Mouse (Mus musculus): Measurements from ENCODE around the gene Jph2. TPM values are rescaled to one million over a fixed set of nuclear protein-coding genes. Genes with fewer than 3 reads are reported as not detected.

The Jph2 gene
- polyA plus RNA-seq (2016; fragmentation: Nextera tagmentation; extraction: Ambion mirVana) = 0.76 and 1.2 TPM in 2 replicates

- 12% methylated on average over 10 of the region's 10 CpGs for WGBS
- H3K27me3 ChIP-seq = 0 out of 2 replicates have a peak, but pooled peaks cover 3% of the 10 kb centered on the region
- H3K9ac ChIP-seq = no peak within 1 kb of the TSS
- no peak for ATAC-seq (ENCODE audit: low FRiP score)
- H3K36me3 ChIP-seq = no peaks in the 10 kb centered on the region
- no peak within 1 kb of the TSS for H3K4me3 ChIP-seq
- no peak within 1 kb of the TSS for H3K27ac ChIP-seq
- H3K9me3 ChIP-seq (replicated peaks) = no peaks in the 10 kb centered on the region
- peaks cover 8% of the 10 kb centered on the region for H3K4me1 ChIP-seq
- peak within 1 kb of the TSS; percentile 35 for H3K4me2 ChIP-seq (replicated peaks)
These were observed at the start of gene Jph2 for GRCm38 (mm10) chr2:163397905-163398304. Gene Jph2 (minus strand): TSS chr2:163397993.

DNA sequence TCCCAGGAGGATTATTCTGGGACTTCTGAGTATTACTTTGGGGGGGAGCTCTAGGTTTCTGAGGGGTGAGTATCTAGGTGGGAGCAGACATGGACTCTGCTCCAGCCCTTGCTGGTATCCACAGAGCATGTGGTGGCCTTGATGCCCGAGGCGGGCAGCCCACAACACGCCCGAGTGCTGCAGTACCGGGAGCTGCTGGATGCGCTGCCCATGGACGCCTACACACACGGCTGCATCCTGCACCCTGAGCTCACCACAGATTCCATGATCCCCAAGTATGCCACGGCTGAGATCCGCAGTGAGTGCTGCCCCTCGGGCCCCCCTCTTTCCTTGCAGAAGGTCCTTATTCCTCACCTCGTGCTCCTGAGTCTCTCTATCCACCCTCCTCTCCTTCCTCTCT, 49.6 kb upstream of the Jph2 start:
- Histone ChIP-seq H3K4me2 (replicated peaks) (no peak overlapping the region), H3K27me3 (no peaks in the 10 kb centered on the region), H3K4me3 (no peak overlapping the region), H3K27ac (no peak overlapping the region), H3K9ac (no peak overlapping the region), H3K4me1 (no peaks in the 10 kb centered on the region), H3K36me3 (peaks cover 42% of the 10 kb centered on the region), H3K9me3 (replicated peaks) (no peaks in the 10 kb centered on the region)
- ATAC-seq (ENCODE audit: low FRiP score) = no peak
- WGBS = 87% methylated on average over 12 of the region's 12 CpGs

- no peak for ATAC-seq (ENCODE audit: low FRiP score)
- no peak overlapping the region for H3K4me3 ChIP-seq
- H3K9ac ChIP-seq = no peak overlapping the region
- no peaks in the 10 kb centered on the region for H3K9me3 ChIP-seq (replicated peaks)
- H3K27ac ChIP-seq = no peak overlapping the region
- 71% methylated on average over 7 of the region's 7 CpGs for WGBS
- H3K4me2 ChIP-seq (replicated peaks) = no peak overlapping the region
- H3K4me1 ChIP-seq = peaks cover 22% of the 10 kb centered on the region
- peaks cover 15% of the 10 kb centered on the region for H3K36me3 ChIP-seq
- H3K27me3 ChIP-seq = no peaks in the 10 kb centered on the region; the same call in 1 of the 2 replicates
These were observed 46.2 kb upstream of the Jph2 start for GRCm38 (mm10) chr2:163444017-163444416.

DNA sequence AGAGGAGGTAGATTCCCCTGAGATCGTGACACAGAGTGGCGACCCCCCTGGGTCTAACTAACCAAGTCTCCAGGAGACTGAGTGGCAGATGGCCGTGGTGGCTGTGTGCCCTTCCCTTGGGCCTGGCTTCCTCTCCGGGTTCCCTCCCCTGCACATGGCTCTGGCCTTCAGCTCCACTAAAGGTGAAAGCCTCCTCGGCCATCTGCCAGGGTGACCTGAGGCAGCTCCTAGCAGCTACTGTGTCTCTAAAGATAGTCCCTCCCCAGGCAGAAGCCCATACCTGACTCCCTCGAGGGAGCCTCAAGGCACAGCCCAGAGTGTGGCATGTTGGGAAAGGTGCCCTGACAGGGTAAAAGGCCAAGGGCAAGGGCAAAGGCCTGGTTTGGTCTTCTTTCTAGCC, 45.8 kb upstream of the Jph2 start:
- H3K4me3 ChIP-seq = no peak overlapping the region
- no peak overlapping the region for H3K4me2 ChIP-seq (replicated peaks)
- H3K27me3 ChIP-seq = peaks cover 3% of the 10 kb centered on the region
- 68% methylated on average over 6 of the region's 6 CpGs for WGBS
- no peak for ATAC-seq (ENCODE audit: low FRiP score)
- no peak overlapping the region for H3K27ac ChIP-seq
- no peaks in the 10 kb centered on the region for H3K9me3 ChIP-seq (replicated peaks)
- H3K36me3 ChIP-seq = peaks cover 15% of the 10 kb centered on the region
- no peak overlapping the region for H3K9ac ChIP-seq
- H3K4me1 ChIP-seq = peaks cover 22% of the 10 kb centered on the region

DNA sequence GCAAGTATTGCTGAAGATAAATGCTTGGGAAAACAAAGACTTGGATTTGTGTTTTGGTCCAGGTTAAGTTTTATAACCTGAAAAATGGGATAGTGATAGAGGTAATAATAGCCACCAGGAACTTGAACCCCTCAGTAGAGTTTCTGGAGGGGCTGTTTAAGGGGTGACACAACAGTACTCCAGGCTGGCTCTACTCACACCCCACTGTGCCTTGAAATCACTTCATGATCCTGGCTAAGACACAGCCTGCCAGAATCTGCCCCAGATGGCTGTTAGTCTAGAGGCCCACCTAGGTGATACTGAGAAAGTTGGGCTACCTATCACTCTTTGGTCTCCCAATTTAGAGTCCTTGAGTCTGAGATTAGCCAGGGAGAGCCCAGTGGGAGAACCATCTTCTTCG, 41.7 kb upstream of the Jph2 start:
- H3K27ac ChIP-seq = no peak overlapping the region
- ATAC-seq (ENCODE audit: low FRiP score) = no peak
- peak overlapping the region; percentile 64 for H3K4me2 ChIP-seq (replicated peaks)
- H3K9ac ChIP-seq = peak overlapping the region; percentile 87
- H3K27me3 ChIP-seq = peaks cover 10% of the 10 kb centered on the region
- peak overlapping the region; percentile 74 for H3K4me3 ChIP-seq
- WGBS = 83% methylated on average over 1 of the region's 1 CpGs
- no peaks in the 10 kb centered on the region for H3K36me3 ChIP-seq
- no peaks in the 10 kb centered on the region for H3K9me3 ChIP-seq (replicated peaks)
- peaks cover 30% of the 10 kb centered on the region for H3K4me1 ChIP-seq

DNA sequence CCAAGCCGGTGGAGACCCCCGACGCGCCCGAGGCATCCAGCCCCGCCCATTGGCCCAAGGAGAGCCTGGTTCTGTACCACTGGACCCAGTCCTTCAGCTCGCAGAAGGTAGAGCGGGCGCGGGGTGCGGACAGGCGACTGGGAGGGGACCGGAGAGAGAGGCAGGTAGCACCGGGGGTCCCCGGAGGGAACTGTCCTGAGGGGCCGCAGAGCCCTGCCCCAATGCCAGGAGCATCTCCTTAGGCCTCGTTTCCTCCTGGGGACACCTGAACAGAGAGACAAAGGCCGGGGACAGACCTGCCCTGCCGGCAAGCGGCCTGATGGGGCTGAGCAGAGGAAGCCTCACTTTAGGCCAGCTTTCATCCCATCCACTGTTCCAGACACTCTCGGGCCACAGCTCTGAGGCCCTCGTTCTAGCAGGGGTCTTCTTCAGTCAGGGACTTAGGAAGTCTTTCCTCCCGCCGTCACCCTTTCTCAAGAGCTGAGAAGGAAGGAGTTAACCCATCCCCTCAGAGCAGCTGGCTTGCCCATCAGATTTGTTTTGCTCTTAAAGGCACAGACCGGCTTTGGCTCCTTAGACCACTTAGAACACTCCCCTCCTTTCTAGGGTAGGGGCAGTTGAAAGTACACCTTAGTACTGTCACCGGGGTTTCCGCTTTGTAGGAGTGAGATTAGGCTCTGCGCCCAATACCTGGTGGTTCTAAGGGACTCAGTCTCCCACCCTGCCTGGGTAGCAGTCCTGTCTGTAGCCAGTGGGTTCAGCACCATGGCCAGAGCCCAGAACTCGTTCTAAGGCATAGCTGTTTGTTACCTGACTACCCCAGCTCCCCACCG, 41.0 kb upstream of the Jph2 start:
- H3K9me3 ChIP-seq (replicated peaks) = no peaks in the 10 kb centered on the region
- peak overlapping the region; percentile 64 for H3K4me2 ChIP-seq (replicated peaks)
- peaks cover 30% of the 10 kb centered on the region for H3K4me1 ChIP-seq
- peaks cover 10% of the 10 kb centered on the region for H3K27me3 ChIP-seq
- H3K27ac ChIP-seq = peak overlapping the region; percentile 90
- no peaks in the 10 kb centered on the region for H3K36me3 ChIP-seq
- WGBS = 2% methylated on average over 30 of the region's 30 CpGs
- peak overlapping the region; percentile 87 for H3K9ac ChIP-seq
- H3K4me3 ChIP-seq = peak overlapping the region; percentile 74
- peak; percentile 77 for ATAC-seq (ENCODE audit: low FRiP score)

DNA sequence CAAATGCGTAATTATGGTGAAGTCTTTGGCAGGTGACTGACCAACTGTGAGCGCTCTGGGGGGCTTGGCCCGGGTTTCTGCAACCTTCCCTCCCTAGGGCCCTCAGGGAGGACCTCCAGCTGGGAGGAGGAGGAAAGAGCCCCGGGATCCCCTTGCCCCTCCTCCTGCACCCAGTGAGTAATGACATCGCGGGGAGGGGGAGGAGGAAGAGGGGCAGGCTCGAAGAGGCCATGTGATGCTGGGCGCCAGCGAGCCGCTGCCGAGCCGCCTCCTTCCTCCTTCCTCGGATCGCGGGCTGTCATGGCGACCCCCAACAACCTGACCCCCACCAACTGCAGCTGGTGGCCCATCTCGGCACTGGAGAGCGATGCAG, 40.4 kb upstream of the Jph2 start, which contains the start of gene Gdap1l1:
Gdap1l1 (plus strand) TSS at position 231 of the 373 bp plus-strand sequence.
- Histone ChIP-seq H3K27ac (peak within 1 kb of the TSS; percentile 90), H3K36me3 (no peaks in the 10 kb centered on the region), H3K4me1 (peaks cover 30% of the 10 kb centered on the region), H3K9ac (peak within 1 kb of the TSS; percentile 87), H3K4me3 (peak within 1 kb of the TSS; percentile 74), H3K9me3 (replicated peaks) (no peaks in the 10 kb centered on the region), H3K27me3 (peaks cover 10% of the 10 kb centered on the region), H3K4me2 (replicated peaks) (peak within 1 kb of the TSS; percentile 64)
- ATAC-seq (ENCODE audit: low FRiP score) = peak; percentile 76
- under 1% methylated on average over 13 of the region's 18 CpGs for WGBS

- Histone ChIP-seq H3K4me1 (peaks cover 30% of the 10 kb centered on the region), H3K9me3 (replicated peaks) (no peaks in the 10 kb centered on the region), H3K27ac (peak overlapping the region; percentile 90), H3K4me2 (replicated peaks) (peak overlapping the region; percentile 64), H3K27me3 (peaks cover 10% of the 10 kb centered on the region), H3K36me3 (no peaks in the 10 kb centered on the region), H3K4me3 (peak overlapping the region; percentile 74), H3K9ac (peak overlapping the region; percentile 87)
- WGBS = 38% methylated on average over 4 of the region's 4 CpGs
- ATAC-seq (ENCODE audit: low FRiP score) = peak; percentile 20; the same call in 1 of the 2 replicates
These were observed 40.0 kb upstream of the Jph2 start for GRCm38 (mm10) chr2:163437800-163438199.

GRCm38 (mm10) chr2:163433971-163434370, 36.2 kb upstream of the Jph2 start:
- H3K4me1 ChIP-seq = peaks cover 8% of the 10 kb centered on the region
- H3K27ac ChIP-seq = no peak overlapping the region
- H3K27me3 ChIP-seq = peaks cover 10% of the 10 kb centered on the region
- H3K4me2 ChIP-seq (replicated peaks) = no peak overlapping the region
- H3K4me3 ChIP-seq = no peak overlapping the region
- H3K9ac ChIP-seq = no peak overlapping the region
- ATAC-seq (ENCODE audit: low FRiP score) = no peak
- WGBS = 20% methylated on average over 4 of the region's 4 CpGs
- H3K36me3 ChIP-seq = no peaks in the 10 kb centered on the region
- H3K9me3 ChIP-seq (replicated peaks) = no peaks in the 10 kb centered on the region

DNA sequence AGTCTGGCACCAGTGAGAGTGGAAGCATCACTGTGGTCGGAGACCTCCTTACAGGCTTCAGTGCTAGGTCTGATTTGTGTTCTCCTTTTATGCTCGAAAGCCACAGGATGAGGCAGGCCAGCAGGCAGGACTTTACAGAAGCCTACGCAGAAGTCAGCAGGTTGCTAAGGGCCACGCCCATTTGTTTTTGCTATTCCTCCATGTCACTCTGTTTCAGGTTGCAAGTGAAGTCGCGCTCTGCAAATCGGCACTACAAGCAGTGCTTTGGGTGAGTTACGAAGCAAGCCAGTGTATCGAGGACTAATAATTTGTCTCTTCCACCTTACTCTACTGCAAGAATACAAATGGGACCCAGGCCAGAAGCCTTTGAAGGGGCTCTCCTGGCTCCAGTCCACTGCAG, 33.5 kb upstream of the Jph2 start:
- H3K9ac ChIP-seq = no peak overlapping the region
- H3K4me2 ChIP-seq (replicated peaks) = no peak overlapping the region
- no peak for ATAC-seq (ENCODE audit: low FRiP score)
- no peak overlapping the region for H3K27ac ChIP-seq
- no peaks in the 10 kb centered on the region for H3K9me3 ChIP-seq (replicated peaks)
- no peaks in the 10 kb centered on the region for H3K27me3 ChIP-seq
- no peaks in the 10 kb centered on the region for H3K36me3 ChIP-seq
- H3K4me1 ChIP-seq = no peaks in the 10 kb centered on the region
- no peak overlapping the region for H3K4me3 ChIP-seq
- 91% methylated on average over 9 of the region's 9 CpGs for WGBS

GRCm38 (mm10) chr2:163428346-163429011, 30.7 kb upstream of the Jph2 start:
- WGBS = 39% methylated on average over 4 of the region's 4 CpGs
- Histone ChIP-seq H3K36me3 (no peaks in the 10 kb centered on the region), H3K9me3 (replicated peaks) (no peaks in the 10 kb centered on the region), H3K27ac (no peak overlapping the region), H3K4me1 (no peaks in the 10 kb centered on the region), H3K27me3 (no peaks in the 10 kb centered on the region), H3K4me3 (no peak overlapping the region), H3K9ac (no peak overlapping the region), H3K4me2 (replicated peaks) (no peak overlapping the region)
- no peak for ATAC-seq (ENCODE audit: low FRiP score)

- H3K9me3 ChIP-seq (replicated peaks) = no peaks in the 10 kb centered on the region
- 81% methylated on average over 6 of the region's 6 CpGs for WGBS
- H3K9ac ChIP-seq = no peak within 1 kb of the TSS; the same call in 1 of the 2 replicates
- no peak within 1 kb of the TSS for H3K27ac ChIP-seq
- H3K4me3 ChIP-seq = no peak within 1 kb of the TSS
- peaks cover 12% of the 10 kb centered on the region for H3K4me1 ChIP-seq
- no peaks in the 10 kb centered on the region for H3K36me3 ChIP-seq
- ATAC-seq (ENCODE audit: low FRiP score) = no peak
- H3K27me3 ChIP-seq = no peaks in the 10 kb centered on the region
- H3K4me2 ChIP-seq (replicated peaks) = no peak within 1 kb of the TSS
These were observed 26.8 kb upstream of the Jph2 start, which contains the start of gene Oser1 for GRCm38 (mm10) chr2:163424597-163424996. Gene Oser1 (minus strand): TSS chr2:163424697.
